Mouse (Mus musculus): Measurements from ENCODE around the gene Cfap157.

- no peak for TF ChIP-seq CTCF (IDR thresholded peaks at IDR 0.05; ENCODE audit: low read depth)
- TF ChIP-seq EP300 (IDR thresholded peaks at IDR 0.05; ENCODE audit: low read depth) = no peak
Observed at GRCm38 (mm10) chr2:32730854-32731253, 53.4 kb downstream of the Cfap157 start.

All from heart, postnatal 0 days (tissue).